Mouse (Mus musculus) heart, embryonic 11.5 days (tissue): ENCODE results near the gene Cx3cr1. TPM values are rescaled to one million over a fixed set of nuclear protein-coding genes. Genes with fewer than 3 reads are reported as not detected.

Source experiments
- polyA plus RNA-seq: library from polyadenylated mRNA; unstranded; fragments of >200 nt; fragmentation: Nextera tagmentation; extraction: Ambion mirVana; gene quantifications from 2 replicates; pipeline ENCODE4 v1.2.1, GENCODE M21; 2014

Cx3cr1 gene
- polyA plus RNA-seq, 1 experiment from 2014 or later = 3.1 TPM

Other genes starting within 250 kb of the Cx3cr1 start
- gene Scn11a, start 244.4 kb downstream of the Cx3cr1 start, polyA plus RNA-seq = 0.06 and 0.14 TPM in 2 replicates
- 39.9 and 49.5 TPM in 2 replicates for gene Wdr48, start 175.0 kb downstream of the Cx3cr1 start, polyA plus RNA-seq
- 18.0 and 20.3 TPM in 2 replicates for gene Gorasp1, start 132.3 kb downstream of the Cx3cr1 start, polyA plus RNA-seq
- 0.23 and 0.37 TPM in 2 replicates for gene Ttc21a, start 132.3 kb downstream of the Cx3cr1 start, polyA plus RNA-seq
- gene Csrnp1, start 85.2 kb downstream of the Cx3cr1 start, polyA plus RNA-seq = 3.3 and 4.2 TPM in 2 replicates
- 38.2 and 64.5 TPM in 2 replicates for gene Xirp1, start 46.3 kb downstream of the Cx3cr1 start, polyA plus RNA-seq
- not detected in 2 replicates for gene Ccr8, start 22.2 kb upstream of the Cx3cr1 start, polyA plus RNA-seq
- gene Slc25a38, start 40.5 kb upstream of the Cx3cr1 start, polyA plus RNA-seq = 35.4 and 40.5 TPM in 2 replicates
- 1,140 and 1,315 TPM in 2 replicates for gene Rpsa, start 57.8 kb upstream of the Cx3cr1 start, polyA plus RNA-seq
- gene Mobp, start 79.8 kb upstream of the Cx3cr1 start, polyA plus RNA-seq = not detected in 2 replicates
- 0.11 and 0.15 TPM in 2 replicates for gene Myrip, start 231.6 kb upstream of the Cx3cr1 start, polyA plus RNA-seq